Mouse (Mus musculus) right cerebral cortex, adult 18-20 months (tissue): ENCODE data around the gene Hdc.

Source experiments
- DNase-seq: peaks from one replicate; pipeline ENCODE4 v3.0.0; 2022; ENCODE audit warnings: mixed read lengths

Gene Hdc

GRCm38 (mm10) chr2:126599005-126599404, 20.1 kb downstream of the Hdc start:
- DNase-seq = no peak

DNA sequence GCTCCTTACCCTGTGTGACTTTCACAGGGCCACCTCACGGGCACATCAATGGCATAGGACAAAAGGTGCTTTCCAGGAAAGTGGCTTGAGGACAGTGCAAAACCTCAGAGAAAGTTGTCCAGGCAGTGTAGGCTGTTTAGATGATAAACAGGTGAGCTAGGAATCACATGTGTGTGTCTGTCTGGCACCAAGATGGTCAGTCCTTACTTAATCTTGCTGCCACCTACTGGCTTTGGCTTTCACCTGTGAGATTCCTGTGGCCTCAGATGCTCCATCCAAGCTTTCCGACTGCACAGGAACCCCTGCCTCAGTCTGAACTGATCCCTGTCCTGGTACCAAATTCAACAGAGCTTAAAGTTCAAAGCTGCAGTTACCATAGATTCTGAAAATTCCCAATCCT, 20.7 kb downstream of the Hdc start:
- DNase-seq = no peak

DNA sequence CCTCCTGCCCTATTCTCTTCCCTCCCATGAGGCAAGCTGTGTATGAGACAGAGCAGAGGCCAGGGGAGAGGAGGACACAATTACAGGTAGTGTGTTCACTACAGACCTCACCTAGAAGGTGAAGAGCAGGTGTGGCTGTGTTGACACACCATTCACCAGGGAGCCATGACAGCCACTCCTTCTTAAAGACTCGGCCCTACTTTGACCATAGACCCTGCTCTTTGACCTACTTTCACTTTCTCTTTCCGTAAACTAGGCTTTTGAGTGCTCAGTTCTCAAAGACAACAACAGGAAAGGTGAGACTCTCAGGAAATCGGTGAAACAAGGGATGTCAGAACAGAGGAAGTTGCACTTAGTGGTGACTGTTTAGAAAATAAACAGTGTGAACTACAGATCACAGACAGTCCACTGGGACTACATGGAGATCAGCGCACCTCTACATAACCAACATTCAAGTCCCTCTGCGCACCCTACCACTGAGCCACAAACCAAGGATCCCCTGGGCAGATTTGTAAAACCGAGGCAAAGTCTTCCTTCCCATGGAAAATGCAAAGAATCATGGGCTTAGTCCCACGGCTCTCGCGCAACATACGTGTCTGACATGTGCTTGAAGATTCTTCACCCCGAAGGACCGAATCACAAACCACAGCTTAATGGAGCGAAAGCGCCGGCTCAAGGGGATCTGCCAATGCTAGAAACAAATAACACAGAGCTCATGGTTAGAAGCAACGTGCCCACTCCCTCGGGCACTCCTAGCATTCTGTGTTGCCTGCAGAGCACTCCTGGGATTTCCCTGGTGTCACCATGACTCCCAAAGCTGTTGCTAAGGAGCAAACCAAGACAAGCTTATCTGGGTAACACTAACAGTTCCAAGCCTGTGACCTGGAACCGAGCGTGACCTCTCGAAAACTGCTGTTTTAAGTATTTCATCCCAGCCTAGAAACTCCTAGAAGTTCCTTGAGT, 21.5 kb downstream of the Hdc start:
- no peak for DNase-seq

DNA sequence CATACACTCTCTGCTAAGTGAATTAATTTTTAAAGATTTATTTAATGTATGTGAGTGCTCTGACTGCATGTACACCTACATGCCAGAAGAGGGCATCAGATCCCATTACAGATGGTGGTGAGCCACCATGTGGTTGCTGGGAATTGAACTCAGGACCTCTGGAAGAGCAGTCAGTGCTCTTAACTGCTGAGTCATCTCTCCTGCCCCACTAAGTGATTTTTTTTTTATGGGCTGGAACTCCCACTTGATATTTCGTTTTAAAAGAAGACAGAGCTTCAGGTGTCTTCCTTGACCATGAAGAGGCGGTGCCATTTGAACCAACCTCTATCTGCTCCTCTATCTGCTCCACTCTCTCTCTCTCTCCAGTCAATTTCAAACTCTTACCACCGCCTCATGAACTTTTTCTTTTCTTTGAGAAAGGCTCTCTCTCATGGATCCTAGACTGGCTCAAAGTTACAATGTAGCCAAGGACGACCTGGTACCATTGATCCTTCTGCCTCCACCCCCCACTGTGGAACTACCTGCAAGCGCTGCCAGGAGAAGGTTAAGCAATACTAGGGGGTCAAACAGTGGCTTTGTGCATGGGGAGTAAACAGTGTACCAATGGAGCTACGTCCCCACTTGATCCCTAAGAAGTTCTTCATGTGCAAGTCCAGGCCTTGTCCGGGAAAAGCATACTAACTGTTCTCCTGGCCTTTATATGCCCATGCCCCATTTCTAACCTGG, 22.6 kb downstream of the Hdc start:
- no peak for DNase-seq

DNA sequence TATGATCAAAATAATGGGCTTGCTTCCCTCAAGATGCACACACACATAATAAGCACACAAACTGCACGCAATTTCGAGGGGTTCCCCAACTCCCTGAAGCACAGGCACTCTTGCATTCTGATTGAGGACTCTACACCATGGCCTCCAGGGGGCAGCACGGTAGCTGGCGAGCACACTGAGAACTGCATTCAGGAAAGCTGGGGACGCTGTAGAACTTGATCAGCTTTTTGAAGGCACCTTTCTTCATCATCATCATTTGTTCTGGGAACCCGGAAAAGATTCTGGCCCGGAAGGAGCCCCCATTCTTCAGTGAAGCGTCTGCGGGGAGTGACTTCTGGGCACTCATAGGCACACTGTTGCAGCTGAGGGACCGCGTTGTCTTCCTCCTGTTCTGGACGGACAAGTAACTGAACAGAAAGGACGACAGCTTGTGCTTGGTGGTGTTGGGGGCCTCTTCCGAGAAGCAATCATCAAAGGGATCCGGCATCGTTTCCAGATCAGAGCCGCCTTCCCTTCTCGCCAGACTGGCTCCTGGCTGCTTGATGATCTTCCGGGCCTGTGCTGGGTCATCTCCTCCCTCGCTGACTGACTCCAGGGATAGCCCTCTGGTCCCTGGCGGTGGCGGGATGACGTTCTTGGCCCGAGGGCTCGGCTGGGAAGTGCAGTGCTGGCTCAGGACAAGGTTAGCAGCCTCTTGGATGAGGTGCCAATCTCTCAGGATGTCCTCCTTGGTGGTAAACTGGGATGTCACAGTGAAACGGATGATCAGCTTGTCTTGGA, 25.1 kb downstream of the Hdc start:
- peak; percentile 59 for DNase-seq

- DNase-seq = no peak
These were observed 27.8 kb downstream of the Hdc start for GRCm38 (mm10) chr2:126591304-126591703.

DNA sequence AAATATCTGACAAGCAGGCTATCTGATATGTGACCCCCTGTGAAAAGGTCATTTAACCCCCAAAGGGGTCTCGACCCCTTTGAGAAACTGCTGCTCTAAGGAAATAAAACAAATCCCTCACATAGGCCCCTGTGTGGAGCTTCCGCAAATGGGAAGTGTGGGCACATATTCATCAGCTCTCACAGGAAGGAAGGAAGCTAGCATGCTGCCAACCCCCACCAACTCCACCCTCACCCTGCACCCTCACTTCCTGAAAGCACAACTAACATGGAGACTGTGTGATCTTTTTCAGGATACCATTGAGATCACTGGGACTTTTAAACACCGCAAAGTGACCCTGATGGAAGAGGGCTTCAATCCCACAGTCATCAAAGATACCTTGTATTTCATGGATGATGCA, 31.6 kb downstream of the Hdc start:
- no peak for DNase-seq

DNA sequence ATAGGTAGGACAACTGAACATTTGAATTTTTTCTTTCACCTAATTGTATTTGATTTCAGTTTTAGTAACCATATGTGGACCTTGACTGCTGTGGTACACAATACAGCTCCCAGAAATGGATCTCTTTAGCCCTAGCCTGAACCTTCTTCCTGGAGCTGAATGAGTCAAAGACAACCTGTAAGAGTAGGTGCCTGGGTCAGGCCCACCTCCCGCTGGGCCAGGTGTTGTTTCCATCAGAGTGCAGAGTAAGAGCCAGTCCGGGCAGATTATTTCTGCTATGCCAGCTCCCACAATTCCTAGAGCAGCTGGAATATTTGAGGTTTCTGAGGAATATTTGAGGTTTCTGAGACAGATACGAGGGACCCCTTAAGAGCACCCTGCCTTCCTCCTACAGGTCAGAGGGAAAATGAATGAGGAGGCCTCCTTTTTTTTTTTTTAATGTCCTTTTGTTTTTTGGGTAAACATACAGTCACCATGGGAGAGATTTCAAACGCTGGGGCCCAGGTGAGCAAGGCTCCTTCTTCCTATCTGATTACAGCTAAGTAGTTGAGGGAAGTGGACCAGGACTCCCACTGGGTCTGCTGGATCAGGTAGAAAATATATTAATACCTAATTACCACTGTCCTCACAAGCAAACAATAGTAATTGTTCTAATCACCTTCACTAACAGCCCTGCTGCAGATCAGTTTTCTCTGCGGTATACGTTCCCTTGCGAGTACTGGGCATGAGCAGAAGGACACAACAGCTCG, 34.3 kb downstream of the Hdc start:
- DNase-seq = no peak

- no peak for DNase-seq
These were observed 35.1 kb downstream of the Hdc start for GRCm38 (mm10) chr2:126583960-126584359.

DNA sequence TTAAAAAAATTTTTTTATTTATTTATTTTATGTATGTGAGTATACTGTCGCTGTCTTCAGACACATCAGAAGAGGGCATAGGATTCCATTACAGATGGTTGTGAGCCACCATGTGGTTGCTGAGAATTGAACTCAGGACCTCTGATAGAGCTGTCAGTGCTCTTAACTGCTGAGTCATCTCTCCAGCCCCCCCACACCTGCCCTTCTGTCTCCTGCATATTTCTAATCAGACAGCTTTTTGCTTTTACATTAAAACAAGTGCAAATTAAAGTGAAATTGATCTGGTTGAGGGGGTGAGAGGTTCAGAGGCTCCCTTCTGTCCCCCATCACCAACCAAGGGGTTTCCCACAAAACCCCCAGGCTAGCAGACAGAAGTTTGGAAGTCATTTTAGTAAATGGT, 39.8 kb downstream of the Hdc start:
- no peak for DNase-seq

DNA sequence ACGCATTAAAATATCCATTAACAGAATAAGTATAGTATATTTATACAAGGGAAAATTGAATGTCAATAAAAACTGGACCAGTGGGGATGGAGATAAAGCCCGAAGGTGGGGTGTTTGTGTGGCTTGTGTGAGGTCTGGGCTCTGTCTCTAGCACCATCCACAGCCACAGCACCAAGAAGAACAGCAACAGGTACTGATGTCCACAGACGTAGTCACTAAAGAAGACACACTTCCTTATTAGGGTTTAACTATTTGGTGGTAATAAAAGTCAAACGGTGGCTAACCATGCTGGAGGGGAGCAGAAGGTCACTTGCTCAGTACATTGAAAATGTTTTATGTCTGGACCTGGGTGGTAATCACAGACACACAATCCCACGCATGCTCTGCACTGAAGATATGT, 41.7 kb downstream of the Hdc start:
- DNase-seq = no peak

DNA sequence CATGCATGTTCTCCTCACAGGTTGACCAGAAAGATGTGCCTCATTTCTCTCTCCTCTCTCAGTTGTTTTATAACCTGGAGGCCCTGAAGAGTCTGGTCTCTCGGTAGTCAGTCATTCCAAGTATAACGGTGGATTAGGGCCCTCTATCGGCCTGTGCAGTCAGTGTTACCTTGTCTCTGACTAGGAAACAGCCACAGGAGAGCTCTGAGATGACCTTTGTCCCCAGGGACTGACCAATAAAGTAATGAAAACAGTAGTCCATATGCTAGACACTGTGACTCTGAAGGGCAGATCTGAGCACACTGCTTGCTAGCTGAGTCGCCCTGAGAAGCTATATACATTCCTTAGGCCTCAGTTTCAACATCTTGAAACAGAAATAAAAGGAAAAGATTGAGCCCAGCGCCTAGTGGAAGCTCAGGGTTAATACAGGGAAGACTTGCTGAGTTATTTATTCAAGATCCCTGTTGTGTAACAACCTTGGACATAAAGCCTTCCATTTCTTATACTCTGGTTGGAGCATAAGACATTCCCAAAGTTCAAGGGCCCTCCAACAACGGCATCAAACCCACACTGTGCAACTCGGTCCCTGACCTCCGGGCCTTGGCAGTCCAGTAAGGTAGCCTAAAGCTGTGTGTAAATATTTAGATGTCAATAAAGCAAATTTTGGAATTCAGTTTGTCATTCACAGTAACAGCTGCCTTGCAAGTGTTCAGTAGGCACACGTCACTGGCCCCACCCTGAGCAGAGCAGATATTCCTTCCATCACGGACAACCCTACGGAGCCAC, 43.5 kb downstream of the Hdc start:
- DNase-seq = no peak

GRCm38 (mm10) chr2:126572747-126573146, 46.4 kb downstream of the Hdc start:
- DNase-seq = no peak

DNA sequence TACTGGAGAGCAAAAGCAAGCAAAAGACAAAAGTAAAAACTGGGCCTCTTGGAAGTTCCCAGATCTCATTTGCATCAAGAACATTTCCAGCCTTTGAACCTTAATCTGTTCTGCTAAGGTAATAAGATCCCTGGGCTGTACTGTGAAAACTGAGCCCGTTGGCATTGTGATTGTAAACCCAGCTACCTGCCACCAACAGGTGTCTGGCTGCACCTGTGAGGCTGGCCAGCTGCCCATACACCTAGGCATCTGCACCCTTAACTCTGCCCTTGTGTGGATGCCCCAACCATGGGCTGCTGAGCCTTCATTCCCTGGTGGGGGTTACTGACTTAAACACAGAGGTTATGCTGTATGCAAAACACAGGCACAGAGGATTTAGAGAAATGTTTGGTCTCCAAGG, 46.9 kb downstream of the Hdc start:
- DNase-seq = no peak

DNA sequence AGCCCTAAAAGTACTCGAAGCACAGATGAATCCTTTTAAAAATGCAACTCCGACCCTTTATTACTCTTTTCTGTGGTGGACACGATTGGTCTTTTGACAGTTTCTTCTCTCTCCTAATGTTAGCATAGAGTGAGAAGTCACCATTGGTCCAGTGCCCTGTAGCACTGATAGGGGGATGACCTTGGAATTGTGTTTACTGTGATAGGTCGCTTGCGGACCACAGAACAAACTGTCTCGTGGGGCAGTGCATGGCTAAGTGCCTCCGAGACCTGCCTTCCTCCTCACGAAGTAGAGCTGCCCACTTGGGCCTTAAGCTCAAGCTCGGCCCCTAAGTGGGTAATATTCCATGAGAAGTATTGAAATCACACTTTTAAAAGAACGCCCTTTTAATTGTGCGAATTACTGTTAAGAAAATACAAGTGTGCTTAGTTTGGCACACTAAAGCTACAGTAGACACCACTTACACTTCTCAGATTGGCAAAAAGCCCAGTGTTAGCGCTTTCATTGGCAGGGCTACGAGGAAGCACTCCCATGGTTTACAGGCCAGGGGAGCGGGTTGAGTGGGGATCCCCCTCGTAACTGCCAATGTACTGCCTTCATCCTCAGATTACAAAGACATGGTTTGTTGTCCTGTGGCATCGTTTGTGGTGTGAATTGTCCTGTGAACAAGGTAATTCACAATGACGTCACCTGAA, 55.5 kb downstream of the Hdc start:
- no peak for DNase-seq

DNA sequence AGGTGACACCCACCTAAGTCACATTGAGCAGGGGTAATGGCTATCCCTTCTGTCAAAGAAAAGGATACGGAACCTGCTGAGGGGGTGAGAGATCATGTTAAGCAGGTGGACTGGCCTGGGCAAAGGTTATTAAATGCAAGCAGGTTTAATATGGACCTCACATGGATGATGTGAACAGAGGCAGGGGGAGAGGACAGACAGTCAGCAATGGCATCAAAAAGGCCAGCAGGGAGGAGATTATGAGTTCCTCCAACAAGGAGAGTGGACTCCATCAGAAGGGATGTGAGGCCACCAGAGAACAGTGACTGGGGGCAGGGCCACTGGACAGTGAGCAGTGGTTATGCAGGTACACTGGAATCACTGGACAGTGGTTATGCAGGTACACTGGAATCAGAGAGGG, 59.0 kb downstream of the Hdc start:
- no peak for DNase-seq

DNA sequence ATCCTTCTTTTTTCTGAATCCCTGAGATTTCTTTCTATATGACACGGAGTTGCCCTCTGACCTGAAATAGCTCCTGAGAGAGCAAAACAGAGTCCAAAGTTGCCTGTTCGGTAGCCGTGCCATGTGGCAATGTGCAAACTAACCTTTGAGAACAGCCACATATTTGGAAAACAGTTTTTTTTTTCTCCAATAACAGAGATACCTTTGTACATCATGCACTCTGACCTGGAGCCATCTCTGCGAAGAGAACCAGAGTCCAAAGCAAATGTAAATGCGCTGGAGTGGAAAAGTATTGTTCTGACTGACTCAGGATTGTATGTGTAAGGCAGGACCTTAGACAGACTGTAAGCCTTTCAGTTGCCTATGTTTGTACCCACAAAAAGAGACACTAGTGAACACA, 63.6 kb downstream of the Hdc start:
- no peak for DNase-seq

DNA sequence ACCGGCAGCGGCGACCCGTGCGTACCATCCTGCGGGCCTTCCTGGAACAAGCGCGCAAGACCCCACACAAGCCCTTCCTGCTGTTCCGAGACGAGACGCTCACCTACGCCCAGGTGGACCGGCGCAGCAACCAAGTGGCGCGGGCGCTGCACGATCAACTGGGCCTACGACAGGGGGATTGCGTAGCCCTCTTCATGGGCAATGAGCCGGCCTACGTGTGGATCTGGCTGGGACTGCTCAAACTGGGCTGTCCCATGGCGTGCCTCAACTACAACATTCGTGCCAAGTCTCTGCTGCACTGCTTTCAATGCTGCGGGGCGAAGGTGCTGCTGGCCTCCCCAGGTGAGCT, 65.8 kb downstream of the Hdc start:
- DNase-seq = no peak

GRCm38 (mm10) chr2:126552357-126553290, 66.5 kb downstream of the Hdc start, which contains the start of gene Slc27a2:
Slc27a2 (plus strand) TSS chr2:126552407.
- peak; percentile 39 for DNase-seq

GRCm38 (mm10) chr2:126551896-126552295, 67.2 kb downstream of the Hdc start:
- no peak for DNase-seq
